Mouse (Mus musculus): Measurements from ENCODE around the gene Strn. TPM values are rescaled to one million over a fixed set of nuclear protein-coding genes. Genes with fewer than 3 reads are reported as not detected.

Gene Strn
- polyA plus RNA-seq (2012; rRNA removed) = 2.6 and 5.6 TPM in 2 replicates

DNA sequence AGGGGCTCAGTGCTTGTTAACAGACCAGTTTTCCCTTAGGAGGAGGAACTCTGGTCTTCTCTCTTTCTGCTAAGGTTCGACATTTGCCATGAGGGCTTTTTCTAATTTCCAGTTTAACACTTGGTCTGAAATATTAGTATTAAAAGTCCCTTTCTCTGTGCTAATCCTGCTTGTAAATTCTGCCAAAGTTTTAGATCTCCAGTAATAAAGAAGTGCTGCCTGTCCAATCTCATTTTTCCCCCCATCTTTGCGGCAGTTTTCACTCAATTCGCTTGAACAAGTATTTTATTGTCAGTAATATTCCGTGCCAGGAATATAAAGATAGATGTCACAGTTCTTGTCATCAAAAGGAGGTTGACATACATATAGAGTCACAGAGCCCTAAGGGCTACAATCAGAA, at the start of gene Strn:
Gene Strn, minus strand, starts transcription at position 101 of the 400 bp plus-strand sequence.
- Histone ChIP-seq H3K36me3 (ENCODE audit: control insufficient read depth, insufficient read depth, low read length) (no peaks in the 10 kb centered on the region), H3K4me1 (ENCODE audit: control insufficient read depth, insufficient read depth, insufficient read length, low read length) (peaks cover 7% of the 10 kb centered on the region; the same call in 1 of the 2 replicates), H3K27me3 (ENCODE audit: control insufficient read depth, insufficient read depth, low read length) (no peaks in the 10 kb centered on the region), H3K27ac (ENCODE audit: insufficient read depth, low read depth, low read length) (peak within 1 kb of the TSS; percentile 94), H3K4me3 (ENCODE audit: low read depth, low read length) (peak within 1 kb of the TSS; percentile 97)
- WGBS = 18% methylated on average over 4 of the region's 4 CpGs
- TF ChIP-seq CTCF (IDR thresholded peaks at IDR 0.05; ENCODE audit: extremely low read depth, insufficient read length, insufficient replicate concordance, low read depth, low read length) (no peak), POLR2A (IDR thresholded peaks at IDR 0.05; ENCODE audit: low read depth, low read length) (no peak)

DNA sequence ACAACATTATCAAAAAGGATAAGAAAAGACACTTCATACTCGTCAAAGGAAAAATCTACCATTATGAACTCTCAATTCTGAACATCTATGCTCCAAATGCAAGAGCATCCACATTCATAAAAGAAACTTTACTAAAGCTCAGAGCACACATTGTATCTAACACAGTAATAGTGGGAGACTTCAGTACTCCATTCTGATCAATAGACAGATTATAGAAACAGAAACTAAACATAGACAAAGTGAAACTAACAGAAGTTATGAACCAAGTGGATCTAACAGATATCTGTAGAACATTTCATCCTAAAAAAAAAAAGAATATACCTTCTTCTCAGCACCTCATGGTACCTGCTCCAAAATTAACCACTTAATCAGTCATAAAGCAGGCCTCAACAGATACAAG, 41.8 kb upstream of the Strn start:
- TF ChIP-seq CTCF (IDR thresholded peaks at IDR 0.05; ENCODE audit: extremely low read depth, insufficient read length, insufficient replicate concordance, low read depth, low read length) (no peak), POLR2A (IDR thresholded peaks at IDR 0.05; ENCODE audit: low read depth, low read length) (no peak)
- no peak overlapping the region for H3K27ac ChIP-seq (ENCODE audit: insufficient read depth, low read depth, low read length)
- no peaks in the 10 kb centered on the region for H3K4me1 ChIP-seq (ENCODE audit: control insufficient read depth, insufficient read depth, insufficient read length, low read length)
- WGBS = 90% methylated on average over 1 of the region's 1 CpGs
- no peaks in the 10 kb centered on the region for H3K27me3 ChIP-seq (ENCODE audit: control insufficient read depth, insufficient read depth, low read length)
- no peak overlapping the region for H3K4me3 ChIP-seq (ENCODE audit: low read depth, low read length)
- peaks cover 9% of the 10 kb centered on the region for H3K36me3 ChIP-seq (ENCODE audit: control insufficient read depth, insufficient read depth, low read length)

DNA sequence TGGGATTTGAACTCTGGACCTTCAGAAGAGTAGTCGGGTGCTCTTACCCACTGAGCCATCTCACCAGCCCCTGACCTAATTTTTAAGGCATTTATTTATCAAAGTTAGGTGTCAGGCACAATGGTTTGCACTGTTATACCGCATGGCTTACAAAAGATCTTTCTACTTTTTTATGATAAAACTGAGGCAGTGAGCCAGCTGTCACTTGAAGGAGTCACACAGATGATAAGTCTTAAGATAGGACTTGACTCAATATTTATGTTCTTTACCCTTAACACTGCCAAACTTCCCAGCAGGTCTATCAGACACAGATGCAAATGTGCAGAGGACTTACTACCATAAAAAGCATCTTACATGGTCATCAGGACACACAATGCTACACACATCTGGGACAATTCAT, 35.3 kb upstream of the Strn start:
- no peaks in the 10 kb centered on the region for H3K4me1 ChIP-seq (ENCODE audit: control insufficient read depth, insufficient read depth, insufficient read length, low read length)
- WGBS = 63% methylated on average over 2 of the region's 2 CpGs
- no peak for TF ChIP-seq POLR2A (IDR thresholded peaks at IDR 0.05; ENCODE audit: low read depth, low read length)
- TF ChIP-seq CTCF (IDR thresholded peaks at IDR 0.05; ENCODE audit: extremely low read depth, insufficient read length, insufficient replicate concordance, low read depth, low read length) = no peak
- no peak overlapping the region for H3K27ac ChIP-seq (ENCODE audit: insufficient read depth, low read depth, low read length)
- peaks cover 34% of the 10 kb centered on the region for H3K36me3 ChIP-seq (ENCODE audit: control insufficient read depth, insufficient read depth, low read length)
- H3K4me3 ChIP-seq (ENCODE audit: low read depth, low read length) = no peak overlapping the region
- no peaks in the 10 kb centered on the region for H3K27me3 ChIP-seq (ENCODE audit: control insufficient read depth, insufficient read depth, low read length)

DNA sequence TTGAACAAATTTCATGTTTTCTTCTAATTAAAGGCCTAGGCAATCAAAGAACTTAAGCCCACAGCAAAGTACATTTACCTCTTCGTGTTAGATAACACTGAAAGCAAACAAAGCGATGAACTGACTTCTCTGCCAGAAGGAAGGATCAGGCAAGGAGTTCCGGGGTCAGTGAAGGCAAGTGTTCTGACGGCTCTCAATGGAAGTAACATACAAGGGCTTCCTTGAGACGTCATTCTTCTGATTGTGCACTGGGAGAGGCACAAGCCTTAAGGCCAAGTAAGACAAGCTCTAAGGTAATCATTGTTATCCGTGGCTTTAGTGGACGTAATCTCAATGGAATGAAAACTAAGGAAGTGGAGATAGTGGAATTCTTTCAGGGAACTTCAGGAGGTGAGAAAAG, 33.9 kb upstream of the Strn start:
- H3K4me1 ChIP-seq (ENCODE audit: control insufficient read depth, insufficient read depth, insufficient read length, low read length) = no peaks in the 10 kb centered on the region
- no peak overlapping the region for H3K27ac ChIP-seq (ENCODE audit: insufficient read depth, low read depth, low read length)
- no peak overlapping the region for H3K4me3 ChIP-seq (ENCODE audit: low read depth, low read length)
- no peaks in the 10 kb centered on the region for H3K27me3 ChIP-seq (ENCODE audit: control insufficient read depth, insufficient read depth, low read length)
- WGBS = 42% methylated on average over 7 of the region's 7 CpGs
- peaks cover 34% of the 10 kb centered on the region for H3K36me3 ChIP-seq (ENCODE audit: control insufficient read depth, insufficient read depth, low read length)
- TF ChIP-seq POLR2A (IDR thresholded peaks at IDR 0.05; ENCODE audit: low read depth, low read length) = no peak
- TF ChIP-seq CTCF (IDR thresholded peaks at IDR 0.05; ENCODE audit: extremely low read depth, insufficient read length, insufficient replicate concordance, low read depth, low read length) = no peak

DNA sequence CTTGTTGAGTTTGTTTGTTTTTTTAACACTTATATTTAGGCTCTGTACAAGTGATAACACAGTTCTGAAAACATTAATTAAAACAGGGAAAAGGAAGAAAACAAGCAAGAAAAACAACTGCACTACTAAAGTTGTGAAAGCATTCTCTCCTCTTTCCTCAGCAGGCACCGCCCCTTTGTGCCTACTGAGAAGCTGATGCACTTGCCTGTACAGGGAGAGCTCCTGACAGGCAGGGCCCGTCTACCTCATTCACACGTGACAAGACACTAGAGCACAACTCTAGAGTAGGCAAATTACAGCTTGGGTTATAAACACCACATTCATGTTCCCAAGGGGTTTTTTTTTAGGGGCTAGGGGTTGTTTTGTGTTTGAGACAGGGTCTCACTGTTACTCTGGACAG, 32.3 kb upstream of the Strn start:
- no peak for TF ChIP-seq POLR2A (IDR thresholded peaks at IDR 0.05; ENCODE audit: low read depth, low read length)
- no peak for TF ChIP-seq CTCF (IDR thresholded peaks at IDR 0.05; ENCODE audit: extremely low read depth, insufficient read length, insufficient replicate concordance, low read depth, low read length)
- 91% methylated on average over 3 of the region's 3 CpGs for WGBS
- no peaks in the 10 kb centered on the region for H3K4me1 ChIP-seq (ENCODE audit: control insufficient read depth, insufficient read depth, insufficient read length, low read length)
- H3K4me3 ChIP-seq (ENCODE audit: low read depth, low read length) = no peak overlapping the region
- peaks cover 41% of the 10 kb centered on the region for H3K36me3 ChIP-seq (ENCODE audit: control insufficient read depth, insufficient read depth, low read length)
- no peaks in the 10 kb centered on the region for H3K27me3 ChIP-seq (ENCODE audit: control insufficient read depth, insufficient read depth, low read length)
- no peak overlapping the region for H3K27ac ChIP-seq (ENCODE audit: insufficient read depth, low read depth, low read length)

DNA sequence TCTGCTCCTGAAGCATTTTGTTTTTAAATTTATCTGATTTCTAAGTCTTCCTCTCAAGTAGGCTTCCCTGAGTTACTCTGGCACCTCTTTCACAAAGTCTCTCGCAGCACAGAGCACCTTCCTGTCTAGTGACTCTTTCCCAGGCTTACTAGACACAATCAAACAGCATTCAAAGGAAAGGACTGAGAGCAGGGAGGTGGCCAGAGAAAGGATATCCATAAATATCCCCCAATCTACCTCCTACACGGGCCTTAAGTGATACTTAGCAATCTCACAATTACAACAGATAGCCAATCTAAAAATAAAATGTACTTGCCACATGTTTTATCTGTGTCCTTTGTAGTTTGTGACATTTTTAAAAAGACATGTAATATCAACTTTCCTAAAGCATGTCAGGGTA, 31.9 kb upstream of the Strn start:
- no peak overlapping the region for H3K4me3 ChIP-seq (ENCODE audit: low read depth, low read length)

DNA sequence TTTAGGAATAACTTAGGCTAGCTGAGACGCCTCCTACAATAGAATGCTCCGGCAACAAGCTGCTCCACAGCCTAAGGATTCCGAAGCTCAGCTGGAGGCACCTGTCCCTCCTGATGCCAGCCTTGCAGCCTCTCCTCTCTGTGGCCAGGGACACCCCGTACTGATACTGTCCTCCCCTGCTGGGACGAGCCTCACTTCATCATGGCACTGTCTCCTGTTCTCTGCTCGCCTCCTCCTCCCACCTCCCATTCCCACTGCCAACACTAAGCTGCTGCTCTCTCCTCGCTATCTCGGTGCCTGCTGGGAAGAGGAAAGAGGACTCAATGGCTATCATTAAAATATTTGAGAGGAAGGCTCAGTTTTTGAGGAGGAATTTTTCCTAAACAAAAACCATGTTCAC, 30.6 kb upstream of the Strn start:
- H3K4me3 ChIP-seq (ENCODE audit: low read depth, low read length) = no peak overlapping the region
- no peak overlapping the region for H3K27ac ChIP-seq (ENCODE audit: insufficient read depth, low read depth, low read length)
- 83% methylated on average over 8 of the region's 8 CpGs for WGBS
- H3K27me3 ChIP-seq (ENCODE audit: control insufficient read depth, insufficient read depth, low read length) = no peaks in the 10 kb centered on the region
- H3K4me1 ChIP-seq (ENCODE audit: control insufficient read depth, insufficient read depth, insufficient read length, low read length) = no peaks in the 10 kb centered on the region
- peaks cover 44% of the 10 kb centered on the region for H3K36me3 ChIP-seq (ENCODE audit: control insufficient read depth, insufficient read depth, low read length)
- TF ChIP-seq POLR2A (IDR thresholded peaks at IDR 0.05; ENCODE audit: low read depth, low read length) = no peak
- no peak for TF ChIP-seq CTCF (IDR thresholded peaks at IDR 0.05; ENCODE audit: extremely low read depth, insufficient read length, insufficient replicate concordance, low read depth, low read length)

More for the DNA sequence above, 31.9 kb upstream of the Strn start:
- TF ChIP-seq CTCF (IDR thresholded peaks at IDR 0.05; ENCODE audit: extremely low read depth, insufficient read length, insufficient replicate concordance, low read depth, low read length) (no peak), POLR2A (IDR thresholded peaks at IDR 0.05; ENCODE audit: low read depth, low read length) (no peak)
- H3K27me3 ChIP-seq (ENCODE audit: control insufficient read depth, insufficient read depth, low read length) = no peaks in the 10 kb centered on the region
- H3K27ac ChIP-seq (ENCODE audit: insufficient read depth, low read depth, low read length) = no peak overlapping the region
- no peaks in the 10 kb centered on the region for H3K4me1 ChIP-seq (ENCODE audit: control insufficient read depth, insufficient read depth, insufficient read length, low read length)
- 74% methylated on average over 2 of the region's 2 CpGs for WGBS
- H3K36me3 ChIP-seq (ENCODE audit: control insufficient read depth, insufficient read depth, low read length) = peaks cover 44% of the 10 kb centered on the region
